Mouse (Mus musculus): Measurements from ENCODE around the gene Lrpprc. TPM values are rescaled to one million over a fixed set of nuclear protein-coding genes. Genes with fewer than 3 reads are reported as not detected.

The Lrpprc gene
- total RNA-seq, 4 experiments from 2014 or later: 58.8 to 82.5 (median 68.4) TPM

- DNase-seq: no peak
Observed at GRCm38 (mm10) chr17:84665053-84665452, 125.5 kb downstream of the Lrpprc start.

- DNase-seq: no peak
Observed at GRCm38 (mm10) chr17:84658951-84659350, 131.6 kb downstream of the Lrpprc start.

- no peak for DNase-seq
Observed at GRCm38 (mm10) chr17:84658195-84658594, 132.4 kb downstream of the Lrpprc start.

GRCm38 (mm10) chr17:84657782-84658181 lies 132.8 kb downstream of the Lrpprc start:
- no peak for DNase-seq

- DNase-seq: no peak
Observed at GRCm38 (mm10) chr17:84657422-84657732, 133.2 kb downstream of the Lrpprc start.

- DNase-seq: no peak
Observed at GRCm38 (mm10) chr17:84656653-84657421, 133.8 kb downstream of the Lrpprc start.

GRCm38 (mm10) chr17:84656205-84656604 lies 134.4 kb downstream of the Lrpprc start:
- no peak for DNase-seq

Other genes with a start within 250 kb of the Lrpprc start
- 10 to 100 TPM; 17.8 to 47.6 (median 29.7) TPM for gene Dync2li1, start 164.3 kb downstream of the Lrpprc start, total RNA-seq (2022)
- not detected for gene Abcg8, start 114.5 kb downstream of the Lrpprc start, total RNA-seq (2022)
- under 1 TPM in 1 of 4 experiments, not detected in 3; 0.21 TPM for gene Abcg5, start 107.8 kb downstream of the Lrpprc start, total RNA-seq (2022)
- 100 to 1,000 TPM; 119 to 138 (median 130) TPM for gene Ppm1b, start 166.0 kb upstream of the Lrpprc start, total RNA-seq (2022)
- under 1 TPM; 0.32 to 0.95 (median 0.62) TPM for gene Slc3a1, start 237.6 kb upstream of the Lrpprc start, total RNA-seq (2022)